Mouse (Mus musculus) C2C12 (cell line): ENCODE measurements around the gene Pdk2. TPM values are rescaled to one million over a fixed set of nuclear protein-coding genes. Genes with fewer than 3 reads are reported as not detected.

Experiments used
- H3K27me3 ChIP-seq: one replicate; pipeline ENCODE4 v1.6.1; 2011; ENCODE audit not compliant: control insufficient read depth, insufficient read depth, insufficient read length
- H3K36me3 ChIP-seq: one replicate; pipeline ENCODE4 v1.6.1; 2011; ENCODE audit not compliant: control insufficient read depth, insufficient read depth
- H3K4me3 ChIP-seq: one replicate; pipeline ENCODE4 v1.5.1; 2011; ENCODE audit warnings: mild to moderate bottlenecking, control low read depth; ENCODE audit not compliant: poor library complexity, insufficient read depth, severe bottlenecking
- H3K79me2 ChIP-seq: one replicate; pipeline ENCODE4 v1.6.1; 2011; ENCODE audit not compliant: control insufficient read depth, insufficient read depth
- H3K79me3 ChIP-seq: one replicate; pipeline ENCODE4 v1.6.1; 2011; ENCODE audit warnings: low read depth, control low read depth
- H3ac ChIP-seq: one replicate; pipeline ENCODE3; 2011; ENCODE audit warnings: low read depth; ENCODE audit not compliant: control insufficient read depth, insufficient read length
- CEBPB ChIP-seq: IDR thresholded peaks from one replicate; pipeline ENCODE4 v1.6.1; 2011; ENCODE audit warnings: low read depth, mild to moderate bottlenecking, control low read depth, moderate library complexity
- CTCF ChIP-seq: IDR thresholded peaks from one replicate; pipeline ENCODE4 v1.5.1; 2011; ENCODE audit not compliant: control insufficient read depth, insufficient read depth, insufficient read length
- FOSL1 ChIP-seq: IDR thresholded peaks from one replicate; pipeline ENCODE4 v1.8.0; 2011; ENCODE audit warnings: mild to moderate bottlenecking, low read length; ENCODE audit not compliant: poor library complexity, insufficient read depth, severe bottlenecking
- MAX ChIP-seq: IDR thresholded peaks from one replicate; pipeline ENCODE4 v1.6.1; 2011; ENCODE audit warnings: mild to moderate bottlenecking, control low read depth
- MYOD1 ChIP-seq: IDR thresholded peaks from one replicate; pipeline ENCODE4 v1.6.1; 2011; ENCODE audit warnings: low read depth; ENCODE audit not compliant: control insufficient read depth, insufficient read length
- MYOG ChIP-seq: IDR thresholded peaks from one replicate; pipeline ENCODE4 v1.6.1; 2011; ENCODE audit not compliant: control insufficient read depth, insufficient read length; ENCODE audit errors: extremely low read depth
- USF1 ChIP-seq: IDR thresholded peaks from one replicate; pipeline ENCODE4 v1.6.1; 2011; ENCODE audit warnings: low read depth, mild to moderate bottlenecking, control low read depth, moderate library complexity
- polyA plus RNA-seq: library from polyadenylated mRNA; unstranded; fragments of >200 nt; fragmentation: generic; extraction: Trizol; gene quantifications from one replicate; pipeline ENCODE4 v1.2.1, GENCODE M21; 2012; ENCODE audit warnings: missing spikeins

The Pdk2 gene
- polyA plus RNA-seq, 1 experiment, result 1.8 TPM

DNA sequence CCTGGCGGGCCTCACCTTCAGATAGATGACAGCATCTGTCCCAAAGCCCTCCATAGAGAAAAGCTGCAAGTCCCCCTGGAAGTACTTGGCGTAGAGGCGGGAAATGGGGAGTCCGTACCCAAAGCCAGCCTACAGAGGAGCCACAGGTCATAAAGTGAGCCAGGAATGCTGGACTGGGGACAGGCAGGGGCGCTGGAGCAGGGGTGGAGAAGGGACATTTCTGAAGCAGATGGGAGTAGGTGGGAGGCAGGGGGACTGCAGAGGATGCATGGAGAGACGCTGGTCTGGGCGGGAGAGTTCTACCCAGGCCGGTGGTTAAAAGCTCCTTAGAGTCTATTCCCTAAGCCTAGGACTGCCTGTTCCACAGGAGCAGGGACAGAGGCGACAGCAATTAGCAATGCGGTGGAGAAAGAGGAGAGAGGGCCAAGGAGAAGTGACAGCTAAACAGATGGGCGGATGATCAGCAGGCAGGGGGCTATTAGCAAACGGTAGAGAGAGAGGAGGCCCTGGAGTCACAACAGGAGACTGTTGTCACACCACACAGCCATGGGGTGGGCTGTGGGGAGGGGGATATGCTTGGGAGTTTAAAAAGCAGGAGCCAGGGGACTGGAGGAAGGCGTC lies 13.2 kb downstream of the Pdk2 start:
- H3K27me3 ChIP-seq, result no peaks in the 10 kb centered on the region
- no peak for TF ChIP-seq CTCF
- H3K4me3 ChIP-seq, result no peak overlapping the region
- no peaks in the 10 kb centered on the region for H3K79me3 ChIP-seq
- H3ac ChIP-seq, result no peak overlapping the region
- peaks cover 10% of the 10 kb centered on the region for H3K36me3 ChIP-seq
- H3K79me2 ChIP-seq, result no peaks in the 10 kb centered on the region

DNA sequence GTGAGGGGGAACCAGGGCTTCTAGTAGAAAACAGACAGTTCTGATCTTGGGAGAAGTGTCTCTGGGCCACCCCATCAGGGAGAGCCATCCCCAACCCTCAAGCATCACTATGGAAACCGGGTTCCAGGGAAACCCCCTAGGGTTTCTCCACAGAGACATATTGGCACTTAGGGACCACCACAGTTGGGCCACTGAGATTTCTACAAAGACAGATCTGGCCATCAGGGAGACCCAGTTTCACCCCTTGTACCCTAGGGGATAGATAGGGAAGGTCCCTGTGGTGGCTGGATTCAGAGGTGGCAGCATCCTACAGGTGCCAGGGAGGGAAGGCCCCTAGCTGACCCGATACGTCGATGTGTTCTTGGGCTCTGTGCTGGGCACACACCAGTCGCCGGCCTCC lies 14.3 kb downstream of the Pdk2 start:
- H3K79me2 ChIP-seq, result no peaks in the 10 kb centered on the region
- H3K79me3 ChIP-seq, result no peaks in the 10 kb centered on the region
- TF ChIP-seq CTCF, result no peak
- TF ChIP-seq USF1, result no peak
- no peak for TF ChIP-seq FOSL1
- TF ChIP-seq MYOD1, result no peak
- no peak for TF ChIP-seq MAX
- no peak for TF ChIP-seq MYOG
- TF ChIP-seq CEBPB, result no peak
- peaks cover 20% of the 10 kb centered on the region for H3K36me3 ChIP-seq
- H3ac ChIP-seq, result no peak overlapping the region
- no peaks in the 10 kb centered on the region for H3K27me3 ChIP-seq
- no peak overlapping the region for H3K4me3 ChIP-seq

DNA sequence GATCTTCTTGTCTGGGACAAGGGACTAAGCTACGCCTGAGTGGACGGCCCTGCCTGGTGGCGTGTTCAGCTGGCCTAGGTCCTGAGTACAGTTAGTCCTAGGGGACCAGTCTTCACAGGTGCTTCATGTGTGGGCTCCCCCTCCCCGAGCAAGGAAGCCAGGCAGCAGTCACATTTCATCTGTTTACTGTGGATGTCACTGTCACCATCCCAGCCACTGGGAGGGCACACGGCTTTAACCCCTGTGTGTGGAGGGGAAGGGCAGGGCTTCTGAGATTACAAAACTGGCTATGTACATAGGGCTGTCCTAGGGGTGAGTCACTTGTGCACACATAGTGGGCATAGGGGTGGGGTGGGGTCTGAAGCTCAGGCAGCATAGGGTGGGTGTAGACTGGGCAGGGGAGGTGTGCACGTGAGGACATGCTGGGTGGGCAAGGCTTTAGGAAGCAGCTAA lies 15.0 kb downstream of the Pdk2 start:
- Histone ChIP-seq H3ac (no peak overlapping the region), H3K27me3 (no peaks in the 10 kb centered on the region), H3K79me3 (no peaks in the 10 kb centered on the region), H3K4me3 (no peak overlapping the region), H3K79me2 (no peaks in the 10 kb centered on the region), H3K36me3 (peaks cover 26% of the 10 kb centered on the region)
- TF ChIP-seq CEBPB, result no peak
- no peak for TF ChIP-seq MAX
- no peak for TF ChIP-seq FOSL1
- TF ChIP-seq MYOG, result no peak
- TF ChIP-seq MYOD1, result no peak
- TF ChIP-seq USF1, result no peak
- TF ChIP-seq CTCF, result no peak

DNA sequence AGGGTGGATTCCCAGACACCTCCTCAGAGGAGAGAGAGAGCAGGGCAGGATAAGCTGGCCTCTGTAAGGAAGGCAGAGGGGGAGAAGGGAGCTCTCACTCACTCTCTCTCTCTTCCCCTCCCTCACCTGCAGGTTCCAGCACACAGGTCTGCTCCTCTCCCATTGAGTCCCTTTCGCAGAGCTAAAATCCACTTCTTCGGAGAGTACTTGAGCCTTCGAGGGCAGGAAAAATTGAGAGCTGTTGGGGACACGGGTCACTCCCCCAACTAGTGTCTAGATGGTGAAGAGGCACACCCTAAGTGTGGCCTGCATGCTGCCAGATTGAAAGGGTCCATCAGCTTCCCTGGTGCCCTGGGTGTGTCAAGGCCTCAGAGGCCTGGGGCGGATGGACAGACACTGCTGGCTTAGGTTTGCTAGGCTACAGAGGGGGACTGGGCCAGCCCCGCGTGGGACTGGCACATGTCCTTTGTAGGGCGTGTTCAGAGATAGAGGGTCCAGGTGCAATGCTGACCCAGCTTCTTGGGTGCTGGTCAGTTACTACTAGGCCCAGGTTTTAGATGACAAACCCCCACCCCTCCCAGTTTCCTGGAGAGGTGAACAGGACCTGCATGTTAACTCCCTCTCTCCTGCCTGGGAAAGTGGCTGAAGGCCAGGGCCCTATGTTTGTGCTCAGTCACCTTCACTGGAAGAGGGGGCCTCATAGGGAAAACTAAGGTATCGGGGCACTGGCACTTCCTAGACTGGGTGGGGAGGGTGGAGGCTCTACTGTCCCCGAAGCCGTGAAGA lies 15.7 kb downstream of the Pdk2 start:
- H3ac ChIP-seq, result no peak overlapping the region
- TF ChIP-seq CTCF, result no peak
- TF ChIP-seq MYOG, result no peak
- TF ChIP-seq MYOD1, result no peak
- TF ChIP-seq FOSL1, result no peak
- TF ChIP-seq CEBPB, result no peak
- no peak for TF ChIP-seq MAX
- TF ChIP-seq USF1, result no peak
- H3K36me3 ChIP-seq, result peaks cover 29% of the 10 kb centered on the region
- no peaks in the 10 kb centered on the region for H3K27me3 ChIP-seq
- H3K79me2 ChIP-seq, result no peaks in the 10 kb centered on the region
- no peaks in the 10 kb centered on the region for H3K79me3 ChIP-seq
- H3K4me3 ChIP-seq, result no peak overlapping the region

DNA sequence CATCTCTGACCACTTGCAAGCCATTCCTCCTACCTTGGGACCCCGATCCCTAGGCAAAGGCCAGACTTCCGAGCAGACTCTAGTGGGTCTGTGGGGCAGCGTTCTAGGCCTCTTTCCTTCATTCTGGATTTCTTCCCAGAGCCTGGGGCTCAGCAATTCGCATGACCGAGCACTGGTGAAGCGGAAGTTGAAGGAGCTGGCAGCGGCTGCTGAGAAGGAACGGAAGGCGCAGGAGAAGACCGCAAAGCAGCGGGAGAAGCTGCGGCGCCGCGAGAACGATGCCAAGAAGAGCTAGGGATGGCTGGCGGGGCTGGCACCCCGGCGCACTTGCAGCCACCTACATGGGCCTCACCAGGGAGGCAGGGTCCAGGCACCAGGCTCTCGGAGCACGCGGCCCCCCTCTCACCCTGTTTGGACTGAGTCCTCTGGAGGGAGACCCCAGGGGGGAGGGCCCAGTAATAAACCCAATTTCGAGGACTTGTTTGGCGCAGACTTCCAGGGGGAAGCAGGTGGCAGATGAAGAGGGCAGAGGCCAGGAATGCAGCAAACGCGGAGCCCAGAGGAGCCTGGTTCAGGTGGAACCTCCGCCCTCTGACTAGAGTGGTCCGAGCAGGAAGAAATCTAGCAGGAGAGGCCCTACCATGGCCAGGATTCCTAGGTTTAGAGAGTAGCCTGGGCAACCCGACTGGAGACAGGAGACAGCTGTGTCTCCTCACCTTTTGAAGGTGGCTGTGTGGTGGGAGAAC lies 16.5 kb downstream of the Pdk2 start:
- peaks cover 29% of the 10 kb centered on the region for H3K36me3 ChIP-seq
- no peak for TF ChIP-seq MYOD1
- TF ChIP-seq MYOG, result no peak
- no peak for TF ChIP-seq CEBPB
- H3ac ChIP-seq, result no peak overlapping the region
- H3K4me3 ChIP-seq, result no peak overlapping the region
- H3K79me2 ChIP-seq, result no peaks in the 10 kb centered on the region
- no peaks in the 10 kb centered on the region for H3K27me3 ChIP-seq
- no peaks in the 10 kb centered on the region for H3K79me3 ChIP-seq

DNA sequence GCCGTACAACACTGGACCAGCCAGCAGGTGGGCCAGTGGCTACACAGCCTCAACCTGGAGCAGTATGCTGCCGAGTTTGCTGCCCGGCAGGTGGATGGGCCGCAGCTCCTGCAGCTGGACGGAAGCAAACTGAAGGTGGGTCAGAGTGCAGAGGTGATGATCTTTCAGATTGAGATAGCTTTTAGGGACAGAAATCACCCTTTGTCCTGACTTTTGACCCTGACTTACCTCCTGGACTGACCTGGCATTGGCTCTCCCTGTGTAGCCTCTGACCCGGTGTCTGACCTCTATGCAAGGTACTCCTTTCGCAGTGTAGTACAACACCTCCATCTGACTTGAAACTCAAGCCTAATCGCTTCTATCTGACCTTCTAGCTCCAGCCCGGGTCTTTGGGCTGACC lies 17.7 kb downstream of the Pdk2 start:
- Histone ChIP-seq H3K79me2 (no peaks in the 10 kb centered on the region), H3K79me3 (no peaks in the 10 kb centered on the region), H3K4me3 (no peak overlapping the region), H3K27me3 (no peaks in the 10 kb centered on the region), H3ac (no peak overlapping the region), H3K36me3 (peaks cover 29% of the 10 kb centered on the region)
- TF ChIP-seq USF1, result no peak
- TF ChIP-seq CTCF, result no peak
- no peak for TF ChIP-seq MYOG
- no peak for TF ChIP-seq FOSL1
- TF ChIP-seq CEBPB, result no peak
- TF ChIP-seq MAX, result no peak
- TF ChIP-seq MYOD1, result no peak
